Mouse (Mus musculus) MEL (cell line): Measurements from ENCODE around the gene T2. TPM values are rescaled to one million over a fixed set of nuclear protein-coding genes. Genes with fewer than 3 reads are reported as not detected.

Experiments
- DNase-seq: peaks from one replicate; pipeline ENCODE4 v3.0.0; 2011; ENCODE audit warnings: low read depth, low spot score
- H3K27ac ChIP-seq: 2 replicates; pipeline ENCODE4 v1.5.1; 2012; ENCODE audit warnings: low read depth, mild to moderate bottlenecking, control low read depth, low read length, moderate library complexity; ENCODE audit not compliant: control insufficient read depth
- H3K27me3 ChIP-seq, 2 experiments: fragments of 150-350 bp in 1 of 2; sonication (generic) in 1 of 2; 2 replicates each; pipeline ENCODE4 v1.6.1; 2012; ENCODE audit warnings: low read length in 2 of 2, mild to moderate bottlenecking in 2 of 2, improper control_type of control experiment in 1 of 2, moderate library complexity in 1 of 2; ENCODE audit not compliant: insufficient read depth in 2 of 2, control insufficient read depth in 1 of 2
- H3K36me3 ChIP-seq, 2 experiments: 2 replicates each; pipeline ENCODE4 v1.6.1; 2012 to 2014; ENCODE audit warnings: low read length in 2 of 2, improper control_type of control experiment in 1 of 2, inconsistent platforms in 1 of 2, mild to moderate bottlenecking in 1 of 2; ENCODE audit not compliant: insufficient read depth in 2 of 2, control insufficient read depth in 1 of 2
- H3K4me1 ChIP-seq, 2 experiments: fragments of 150-350 bp in 1 of 2; sonication (generic) in 1 of 2; 2 replicates each; pipeline ENCODE4 v1.6.1; 2012; ENCODE audit warnings: low read length in 2 of 2, improper control_type of control experiment in 1 of 2, mild to moderate bottlenecking in 1 of 2; ENCODE audit not compliant: insufficient read depth in 2 of 2, control insufficient read depth in 1 of 2
- H3K4me3 ChIP-seq, 2 experiments: fragments of 150-350 bp in 1 of 2; sonication (generic) in 1 of 2; 2 replicates each; pipeline ENCODE4 v1.5.1; 2012; ENCODE audit warnings: low read depth in 2 of 2, low read length in 2 of 2, mild to moderate bottlenecking in 2 of 2, moderate library complexity in 2 of 2, control low read depth in 1 of 2, improper control_type of control experiment in 1 of 2; ENCODE audit not compliant: control insufficient read depth in 1 of 2, insufficient read depth in 1 of 2
- H3K79me2 ChIP-seq: 2 replicates; pipeline ENCODE4 v1.6.1; 2012; ENCODE audit warnings: mild to moderate bottlenecking, low read length, moderate library complexity; ENCODE audit not compliant: control insufficient read depth, poor library complexity, insufficient read depth
- H3K9ac ChIP-seq: 2 replicates; pipeline ENCODE4 v1.6.1; 2012; ENCODE audit warnings: low read depth, mild to moderate bottlenecking, control low read depth, low read length, moderate library complexity; ENCODE audit not compliant: control insufficient read depth, poor library complexity, severe bottlenecking
- H3K9me3 ChIP-seq: fragments of 150-350 bp; sonication (generic); replicated peaks from 2 replicates; pipeline ENCODE4 v1.6.1; 2012; ENCODE audit warnings: mild to moderate bottlenecking, low read length, improper control_type of control experiment, moderate library complexity; ENCODE audit not compliant: insufficient read depth
- BHLHE40 ChIP-seq: IDR thresholded peaks from 2 replicates; pipeline ENCODE4 v1.6.1; 2012; ENCODE audit warnings: low read depth, mild to moderate bottlenecking, inconsistent platforms, low read length, improper control_type of control experiment, borderline replicate concordance
- CHD1 ChIP-seq: IDR thresholded peaks from 2 replicates; pipeline ENCODE4 v1.6.1; 2012; ENCODE audit warnings: low read depth, mild to moderate bottlenecking, inconsistent platforms, low read length, improper control_type of control experiment
- CTCF ChIP-seq, 3 experiments: IDR thresholded peaks in 2 of 3; conservative IDR thresholded peaks in 1 of 3; 2 replicates each; pipeline ENCODE4 v1.5.1; 2011 to 2012; ENCODE audit warnings: low read length in 3 of 3, low read depth in 2 of 3, mild to moderate bottlenecking in 2 of 3, improper control_type of control experiment in 1 of 3, inconsistent platforms in 1 of 3, mixed read lengths in 1 of 3, moderate library complexity in 1 of 3; ENCODE audit not compliant: control insufficient read depth in 1 of 3, insufficient read depth in 1 of 3, poor library complexity in 1 of 3, severe bottlenecking in 1 of 3
- E2F4 ChIP-seq: IDR thresholded peaks from 2 replicates; pipeline ENCODE4 v1.6.1; 2011; ENCODE audit warnings: low read depth, low read length, improper control_type of control experiment, borderline replicate concordance
- ELF1 ChIP-seq: IDR thresholded peaks from 2 replicates; pipeline ENCODE4 v1.6.1; 2014; ENCODE audit warnings: low read depth, mild to moderate bottlenecking, inconsistent platforms, low read length, improper control_type of control experiment, moderate library complexity
- ETS1 ChIP-seq: IDR thresholded peaks from 2 replicates; pipeline ENCODE4 v1.6.1; 2012; ENCODE audit warnings: low read depth, mild to moderate bottlenecking, inconsistent platforms, low read length, improper control_type of control experiment, moderate library complexity
- GATA1 ChIP-seq: IDR thresholded peaks from 2 replicates; pipeline ENCODE4 v1.6.1; 2011; ENCODE audit warnings: low read depth, low read length, improper control_type of control experiment
- HCFC1 ChIP-seq: IDR thresholded peaks from 2 replicates; pipeline ENCODE4 v1.6.1; 2012; ENCODE audit warnings: low read depth, mild to moderate bottlenecking, inconsistent platforms, low read length, improper control_type of control experiment, moderate library complexity
- JUND ChIP-seq: IDR thresholded peaks from 2 replicates; pipeline ENCODE4 v1.6.1; 2011; ENCODE audit warnings: low read depth, mild to moderate bottlenecking, improper control_type of control experiment, low read length
- KAT2A ChIP-seq: conservative IDR thresholded peaks from 2 replicates; pipeline ENCODE4 v1.6.1; 2012; ENCODE audit warnings: low read depth, low read length, improper control_type of control experiment, inconsistent platforms
- MAFK ChIP-seq: IDR thresholded peaks from 2 replicates; pipeline ENCODE4 v1.6.1; 2011; ENCODE audit warnings: low read depth, mild to moderate bottlenecking, low read length, improper control_type of control experiment, borderline replicate concordance
- MAZ ChIP-seq: IDR thresholded peaks from 2 replicates; pipeline ENCODE4 v1.6.1; 2012; ENCODE audit warnings: low read depth, mild to moderate bottlenecking, inconsistent platforms, low read length, improper control_type of control experiment
- MEF2A ChIP-seq: IDR thresholded peaks from 2 replicates; pipeline ENCODE4 v1.6.1; 2014; ENCODE audit warnings: low read depth, mild to moderate bottlenecking, inconsistent platforms, low read length, improper control_type of control experiment; ENCODE audit not compliant: poor library complexity, insufficient replicate concordance, severe bottlenecking; ENCODE audit errors: extremely low read depth
- MXI1 ChIP-seq: IDR thresholded peaks from 2 replicates; pipeline ENCODE4 v1.6.1; 2011; ENCODE audit warnings: mild to moderate bottlenecking, low read depth, low read length, improper control_type of control experiment
- MYB ChIP-seq: IDR thresholded peaks from 2 replicates; pipeline ENCODE4 v1.6.1; 2011; ENCODE audit warnings: mild to moderate bottlenecking, low read depth, low read length, improper control_type of control experiment
- MYC ChIP-seq: IDR thresholded peaks from 2 replicates; pipeline ENCODE4 v1.6.1; 2011; ENCODE audit warnings: low read depth, mild to moderate bottlenecking, low read length, improper control_type of control experiment, moderate library complexity
- NELFE ChIP-seq: IDR thresholded peaks from 2 replicates; pipeline ENCODE4 v1.6.1; 2011; ENCODE audit warnings: low read depth, low read length, improper control_type of control experiment
- NRF1 ChIP-seq: IDR thresholded peaks from 2 replicates; pipeline ENCODE4 v1.6.1; 2014; ENCODE audit warnings: low read depth, mild to moderate bottlenecking, inconsistent platforms, low read length, improper control_type of control experiment, moderate library complexity; ENCODE audit not compliant: poor library complexity, insufficient read depth, severe bottlenecking
- POLR2A ChIP-seq, 2 experiments: IDR thresholded peaks; 2 replicates each; pipeline ENCODE4 v1.6.1; 2011 to 2012; ENCODE audit warnings: low read length in 2 of 2, mild to moderate bottlenecking in 2 of 2, control low read depth in 1 of 2, improper control_type of control experiment in 1 of 2, low read depth in 1 of 2, moderate library complexity in 1 of 2; ENCODE audit not compliant: control insufficient read depth in 1 of 2, insufficient read depth in 1 of 2, poor library complexity in 1 of 2
- POLR2AphosphoS2 ChIP-seq: IDR thresholded peaks from 2 replicates; pipeline ENCODE4 v1.6.1; 2011; ENCODE audit warnings: low read length, improper control_type of control experiment
- POLR2AphosphoS5 ChIP-seq: IDR thresholded peaks from 2 replicates; pipeline ENCODE4 v1.6.1; 2012; ENCODE audit warnings: low read depth, borderline replicate concordance, mild to moderate bottlenecking, inconsistent platforms, low read length, moderate library complexity, mixed read lengths
- RAD21 ChIP-seq: IDR thresholded peaks from 2 replicates; pipeline ENCODE4 v1.6.1; 2011; ENCODE audit warnings: mild to moderate bottlenecking, low read depth, low read length, improper control_type of control experiment
- RCOR1 ChIP-seq: IDR thresholded peaks from 2 replicates; pipeline ENCODE4 v1.6.1; 2012; ENCODE audit warnings: low read depth, mild to moderate bottlenecking, inconsistent platforms, low read length, improper control_type of control experiment
- SIN3A ChIP-seq: IDR thresholded peaks from 2 replicates; pipeline ENCODE4 v1.6.1; 2012; ENCODE audit warnings: low read length, improper control_type of control experiment, inconsistent platforms
- SMC3 ChIP-seq: IDR thresholded peaks from 2 replicates; pipeline ENCODE4 v1.6.1; 2011; ENCODE audit warnings: low read depth, low read length, improper control_type of control experiment
- TAL1 ChIP-seq: IDR thresholded peaks from 2 replicates; pipeline ENCODE4 v1.6.1; 2012; ENCODE audit warnings: mild to moderate bottlenecking, inconsistent platforms, low read length, moderate library complexity, mixed read lengths
- TCF12 ChIP-seq: IDR thresholded peaks from 2 replicates; pipeline ENCODE4 v1.6.1; 2014; ENCODE audit warnings: low read depth, mild to moderate bottlenecking, inconsistent platforms, low read length, improper control_type of control experiment, moderate library complexity
- UBTF ChIP-seq: IDR thresholded peaks from 2 replicates; pipeline ENCODE4 v1.6.1; 2012; ENCODE audit warnings: low read depth, mild to moderate bottlenecking, inconsistent platforms, low read length, improper control_type of control experiment, moderate library complexity, borderline replicate concordance; ENCODE audit not compliant: insufficient read depth
- USF1 ChIP-seq: IDR thresholded peaks from 2 replicates; pipeline ENCODE4 v1.6.1; 2014; ENCODE audit warnings: low read depth, mild to moderate bottlenecking, inconsistent platforms, low read length, improper control_type of control experiment, moderate library complexity
- USF2 ChIP-seq, 2 experiments: IDR thresholded peaks; 2 replicates each; pipeline ENCODE4 v1.6.1; 2011 to 2012; ENCODE audit warnings: improper control_type of control experiment in 2 of 2, low read length in 2 of 2, borderline replicate concordance in 1 of 2, inconsistent platforms in 1 of 2, low read depth in 1 of 2, mild to moderate bottlenecking in 1 of 2; ENCODE audit not compliant: insufficient read depth in 1 of 2
- ZC3H11A ChIP-seq: IDR thresholded peaks from 2 replicates; pipeline ENCODE4 v1.6.1; 2012; ENCODE audit warnings: low read depth, mild to moderate bottlenecking, inconsistent platforms, low read length, improper control_type of control experiment
- ZMIZ1 ChIP-seq: IDR thresholded peaks from 2 replicates; pipeline ENCODE4 v1.6.1; 2012; ENCODE audit warnings: low read depth, mild to moderate bottlenecking, inconsistent platforms, low read length, improper control_type of control experiment, moderate library complexity
- ZNF384 ChIP-seq: IDR thresholded peaks from 2 replicates; pipeline ENCODE4 v1.6.1; 2012; ENCODE audit warnings: low read depth, mild to moderate bottlenecking, inconsistent platforms, low read length, improper control_type of control experiment
- polyA plus RNA-seq, 2 experiments: library from polyadenylated mRNA; stranded (reverse) in 1 of 2; unstranded in 1 of 2; fragments of >175 nt in 1 of 2; fragments of >200 nt in 1 of 2; gene quantifications; 2 replicates each; pipeline versions ENCODE4 v1.2.1 to v1.2.4; 2012; ENCODE audit warnings: low replicate concordance in 2 of 2, low read depth in 1 of 2; ENCODE audit not compliant: insufficient read length in 2 of 2, insufficient read depth in 1 of 2, missing spikeins in 1 of 2
- total RNA-seq: library from RNA; depleted of rRNA; stranded (reverse); fragments of 300-350 nt; gene quantifications from 2 replicates; pipeline ENCODE4 v1.2.3, GENCODE M21; 2012

Gene T2
- total and polyA plus RNA-seq, 3 experiments = 0.15 TPM; not detected in 2

GRCm38 (mm10) chr17:8421517-8421916 lies 65.7 kb downstream of the T2 start (continued):
- TF ChIP-seq JUND (no peak), GATA1 (no peak), ETS1 (no peak), E2F4 (no peak), ELF1 (no peak), KAT2A (no peak), RAD21 (no peak), POLR2AphosphoS5 (no peak), HCFC1 (no peak), POLR2A (IDR thresholded peaks at IDR 0.05; ENCODE audit: control insufficient read depth in 1 of 2, insufficient read depth in 1 of 2, low read depth in 1 of 2, low read length in 2 of 2, poor library complexity in 1 of 2) (no peak), MXI1 (0 out of 2 replicates have a peak, but pooled peaks have one; percentile 23), POLR2AphosphoS2 (no peak), MAZ (no peak)

- no peaks in the 10 kb centered on the region for H3K36me3 ChIP-seq
- H3K9ac ChIP-seq = no peak overlapping the region
- peak; percentile 53 for DNase-seq
- no peaks in the 10 kb centered on the region for H3K79me2 ChIP-seq
- H3K9me3 ChIP-seq = no peaks in the 10 kb centered on the region
- H3K27ac ChIP-seq = no peak overlapping the region
- H3K4me3 ChIP-seq = no peak overlapping the region
- no peaks in the 10 kb centered on the region; a peak in 1 of 4 replicates for H3K27me3 ChIP-seq
- H3K4me1 ChIP-seq = peaks cover 0 to 10% of the 10 kb centered on the region in 2 experiments; a peak in 3 of 4 replicates
- TF ChIP-seq USF1 (no peak), UBTF (no peak), ZMIZ1 (no peak), JUND (no peak), SIN3A (no peak), ETS1 (no peak), ELF1 (no peak), RCOR1 (no peak), GATA1 (no peak), NELFE (no peak), CTCF (IDR thresholded peaks at IDR 0.05 in 2 of 3, conservative IDR thresholded peaks at IDR 0.05 in 1 of 3; ENCODE audit: control insufficient read depth in 1 of 3, insufficient read depth in 1 of 3, low read depth in 2 of 3, low read length in 3 of 3, poor library complexity in 1 of 3, severe bottlenecking in 1 of 3) (peak; percentile 68 to 78 (median 71)), MEF2A (no peak), MYC (0 out of 2 replicates have a peak, but pooled peaks have one; percentile 28), E2F4 (no peak), POLR2AphosphoS5 (no peak), TAL1 (no peak), HCFC1 (no peak), MYB (no peak), NRF1 (no peak), USF2 (IDR thresholded peaks at IDR 0.05; ENCODE audit: borderline replicate concordance in 1 of 2, insufficient read depth in 1 of 2, low read depth in 1 of 2, low read length in 2 of 2) (no peak), POLR2A (IDR thresholded peaks at IDR 0.05; ENCODE audit: control insufficient read depth in 1 of 2, insufficient read depth in 1 of 2, low read depth in 1 of 2, low read length in 2 of 2, poor library complexity in 1 of 2) (no peak), ZNF384 (no peak), BHLHE40 (no peak), TCF12 (no peak), POLR2AphosphoS2 (no peak), KAT2A (no peak), MAFK (no peak), SMC3 (peak; percentile 65), ZC3H11A (peak; percentile 20; the same call in 1 of the 2 replicates), MAZ (no peak), CHD1 (no peak)
Observed at GRCm38 (mm10) chr17:8423283-8423682, 67.5 kb downstream of the T2 start.
